Mouse (Mus musculus) E14TG2a.4 (cell line): Measurements from ENCODE around the gene Zfp866.

Experiments
- CTCF ChIP-seq: conservative IDR thresholded peaks from 2 replicates; pipeline ENCODE4 v1.5.1; 2014; ENCODE audit warnings: low read length
- NANOG ChIP-seq: IDR thresholded peaks from 2 replicates; pipeline ENCODE4 v1.6.1; 2014; ENCODE audit warnings: borderline replicate concordance, low read length, mixed read lengths

- TF ChIP-seq CTCF (no peak), NANOG (no peak)
These were observed 24.4 kb upstream of the Zfp866 start for GRCm38 (mm10) chr8:69815396-69815795.
